In the genomic region with DNA sequence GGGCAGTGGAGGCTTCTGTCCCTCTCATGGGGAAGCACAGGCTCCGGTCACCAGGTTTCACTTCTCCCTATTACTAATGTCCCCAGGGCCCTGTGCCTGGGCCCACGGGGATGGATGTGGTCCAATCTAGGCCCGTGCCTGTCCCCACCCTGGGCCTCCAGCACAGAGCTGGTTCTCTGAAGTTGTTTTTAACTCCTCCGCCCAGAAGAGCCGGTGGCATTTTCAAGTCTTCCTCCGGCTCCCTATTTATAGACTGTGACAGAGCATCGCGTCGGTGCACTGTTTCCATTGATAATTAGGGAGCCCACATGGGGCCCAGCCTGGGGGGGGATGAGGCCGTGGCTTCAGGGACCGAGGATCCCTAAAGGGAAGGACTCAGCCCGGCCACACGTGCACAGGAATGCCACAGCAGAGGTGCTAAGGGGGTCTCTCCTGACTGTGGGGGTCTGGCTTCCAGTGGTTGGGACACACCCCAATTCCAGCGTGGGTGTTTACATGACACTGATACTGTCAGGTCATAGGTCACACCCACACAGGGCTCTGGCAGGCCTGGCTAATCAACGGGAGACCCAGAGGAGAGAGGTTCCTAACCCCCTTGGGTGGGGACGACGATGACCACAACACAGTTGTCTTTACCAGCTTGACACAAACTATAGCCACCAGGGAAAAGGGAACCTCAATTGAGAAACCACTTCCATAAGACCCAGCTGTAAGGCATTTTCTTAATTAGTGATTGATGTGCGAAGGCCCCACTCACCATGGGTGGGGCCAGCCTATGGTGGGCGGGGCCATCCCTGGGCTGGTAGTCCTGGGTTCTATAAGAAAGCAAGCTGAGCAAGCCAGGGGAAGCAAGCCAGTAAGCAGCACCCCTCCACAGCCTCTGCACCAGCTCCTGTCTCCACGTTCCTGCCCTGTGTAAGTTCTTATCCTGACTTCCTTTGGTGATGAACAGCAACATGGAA, we compare ENCODE assay signal across 9 mouse cellular contexts. TPM values are rescaled to one million over a fixed set of nuclear protein-coding genes. Genes with fewer than 3 reads are reported as not detected.
A peak's percentile ranks its signal among the peaks of the same experiment; 100 is the strongest.
DNase-seq lines count a peak whose midpoint lies in the region; ATAC-seq and TF ChIP-seq lines count a peak whose summit lies in the region.
"Had no signal": no experiment of that assay in that cellular context is flagged by ENCODE, and none has a peak within 500 bp of the region (broad histone marks: within the 10 kb centered on the region; RNA-seq: fewer than 3 reads in every experiment).

No protein-coding gene starts in this region.

- no peaks in the 10 kb centered on the region for H3K9me3 ChIP-seq in forebrain, embryonic 12.5 days
- H3K9me3 ChIP-seq in forebrain, embryonic 14.5 days (replicated peaks; ENCODE audit: control insufficient read depth, low read length): no peaks in the 10 kb centered on the region
- no peaks in the 10 kb centered on the region for H3K9me3 ChIP-seq in limb, embryonic 13.5 days
- H3K9me3 ChIP-seq in stomach, embryonic 15.5 days: no peaks in the 10 kb centered on the region

- H3K36me3 ChIP-seq in forebrain, embryonic 12.5 days (replicated peaks): no peaks in the 10 kb centered on the region
- H3K36me3 ChIP-seq in forebrain, embryonic 14.5 days (ENCODE audit: control insufficient read depth, insufficient read depth, low read length): no peaks in the 10 kb centered on the region
- H3K36me3 ChIP-seq in spleen, adult 2 months (ENCODE audit: control insufficient read depth, insufficient read depth, low read length): no peaks in the 10 kb centered on the region
- H3K36me3 ChIP-seq in limb, embryonic 13.5 days: no peaks in the 10 kb centered on the region
- no peaks in the 10 kb centered on the region for H3K36me3 ChIP-seq in stomach, embryonic 15.5 days

- no peak for TF ChIP-seq CTCF in spleen, adult 2 months (IDR thresholded peaks at IDR 0.05; ENCODE audit: extremely low read depth, insufficient read depth, insufficient read length, insufficient replicate concordance)

- peaks cover 39% of the 10 kb centered on the region for H3K4me1 ChIP-seq in forebrain, embryonic 12.5 days
- 0 out of 2 replicates have a peak, but pooled peaks cover 4% of the 10 kb centered on the region for H3K4me1 ChIP-seq in forebrain, embryonic 14.5 days (ENCODE audit: control insufficient read depth, insufficient read depth, low read length)
- peaks cover 18% of the 10 kb centered on the region; the same call in 1 of the 2 replicates for H3K4me1 ChIP-seq in spleen, adult 2 months (ENCODE audit: control insufficient read depth, insufficient read depth, insufficient read length)
- peaks cover 66% of the 10 kb centered on the region for H3K4me1 ChIP-seq in limb, embryonic 13.5 days
- peaks cover 41% of the 10 kb centered on the region for H3K4me1 ChIP-seq in stomach, embryonic 15.5 days

- no peak overlapping the region for H3K4me2 ChIP-seq in forebrain, embryonic 12.5 days
- H3K4me2 ChIP-seq in forebrain, embryonic 14.5 days (ENCODE audit: low read length): no peak overlapping the region
- no peak overlapping the region for H3K4me2 ChIP-seq in limb, embryonic 13.5 days (replicated peaks)
- H3K4me2 ChIP-seq in stomach, embryonic 15.5 days: no peak overlapping the region

- H3K27ac ChIP-seq in forebrain, embryonic 12.5 days: peak overlapping the region; percentile 36; the same call in 1 of the 2 replicates
- H3K27ac ChIP-seq in forebrain, embryonic 14.5 days (ENCODE audit: low read depth, low read length): no peak overlapping the region
- H3K27ac ChIP-seq in spleen, adult 2 months (ENCODE audit: insufficient read depth, low read length): peak overlapping the region; percentile 26; the same call in 1 of the 2 replicates
- H3K27ac ChIP-seq in limb, embryonic 13.5 days: peak overlapping the region; percentile 48; the same call in 1 of the 2 replicates
- peak overlapping the region; percentile 75 for H3K27ac ChIP-seq in stomach, embryonic 15.5 days

- H3K4me3 ChIP-seq in forebrain, embryonic 12.5 days (replicated peaks): no peak overlapping the region
- no peak overlapping the region for H3K4me3 ChIP-seq in forebrain, embryonic 14.5 days (ENCODE audit: low read depth, low read length)
- H3K4me3 ChIP-seq in spleen, adult 2 months (ENCODE audit: extremely low read depth, insufficient read depth, insufficient read length): no peak overlapping the region
- no peak overlapping the region for H3K4me3 ChIP-seq in limb, embryonic 13.5 days
- no peak overlapping the region for H3K4me3 ChIP-seq in stomach, embryonic 15.5 days (replicated peaks)
- H3K4me3 ChIP-seq: erythroblast, embryonic 14.5 days had no signal

- WGBS in forebrain, embryonic 12.5 days: 52% methylated on average over 20 of the region's 20 CpGs
- 44% methylated on average over 20 of the region's 20 CpGs for WGBS in forebrain, embryonic 14.5 days
- WGBS in spleen, adult 2 months: 16% methylated on average over 20 of the region's 20 CpGs
- 27% methylated on average over 20 of the region's 20 CpGs for WGBS in limb, embryonic 13.5 days
- WGBS in stomach, embryonic 15.5 days: 34% methylated on average over 20 of the region's 20 CpGs

- TF ChIP-seq POLR2A in spleen, adult 2 months (IDR thresholded peaks at IDR 0.05; ENCODE audit: low read depth, low read length): no peak

- ATAC-seq in forebrain, embryonic 12.5 days (ENCODE audit: low FRiP score): no peak
- no peak for ATAC-seq in forebrain, embryonic 14.5 days
- ATAC-seq in limb, embryonic 13.5 days (ENCODE audit: low FRiP score, low read depth): peak; percentile 33; the same call in 1 of the 2 replicates
- no peak for ATAC-seq in stomach, embryonic 15.5 days (ENCODE audit: insufficient read depth, low FRiP score, low read depth)

- H3K9ac ChIP-seq in forebrain, embryonic 12.5 days: no peak overlapping the region; the same call in 1 of the 2 replicates
- H3K9ac ChIP-seq in forebrain, embryonic 14.5 days (ENCODE audit: low read length): no peak overlapping the region; the same call in 1 of the 2 replicates
- no peak overlapping the region for H3K9ac ChIP-seq in limb, embryonic 13.5 days
- no peak overlapping the region for H3K9ac ChIP-seq in stomach, embryonic 15.5 days

- no peak for DNase-seq in forebrain, embryonic 14.5 days (ENCODE audit: low spot score)
- DNase-seq in spleen, adult 2 months (ENCODE audit: low read depth in 1 of 2, low spot score in 2 of 2): no peak
- DNase-seq in spleen, adult 18-20 months: no peak
- DNase-seq in urinary bladder, adult 18-20 months (ENCODE audit: low spot score in 2 of 2): no peak
- no peak for DNase-seq in adrenal gland, adult 2 months

- no peaks in the 10 kb centered on the region for H3K27me3 ChIP-seq in forebrain, embryonic 12.5 days
- H3K27me3 ChIP-seq in forebrain, embryonic 14.5 days (replicated peaks; ENCODE audit: control insufficient read depth, insufficient read depth, low read length): no peaks in the 10 kb centered on the region
- H3K27me3 ChIP-seq in spleen, adult 2 months (ENCODE audit: control insufficient read depth, insufficient read depth, low read length): no peaks in the 10 kb centered on the region
- no peaks in the 10 kb centered on the region for H3K27me3 ChIP-seq in limb, embryonic 13.5 days
- H3K27me3 ChIP-seq in stomach, embryonic 15.5 days (replicated peaks): no peaks in the 10 kb centered on the region

RNA-seq across cellular contexts. Expression of a gene that starts 33.2 kb away (rescaled TPM):
- polyA plus RNA-seq in forebrain, embryonic 12.5 days (2016; fragmentation: Nextera tagmentation; extraction: Ambion mirVana): 0.95 and 1.1 TPM in 2 replicates
- polyA plus RNA-seq in forebrain, embryonic 14.5 days (2014; fragmentation: Nextera tagmentation; extraction: Ambion mirVana): 0.48 and 0.70 TPM in 2 replicates
- 1.7 and 2.7 TPM in 2 replicates for polyA plus RNA-seq in spleen, adult 2 months (2012; rRNA removed)
- 0.89 and 1.6 TPM in 2 replicates for polyA plus RNA-seq in limb, embryonic 13.5 days (2015; fragmentation: Nextera tagmentation; extraction: Ambion mirVana)
- polyA plus RNA-seq in stomach, embryonic 15.5 days (2015; fragmentation: Nextera tagmentation; extraction: Ambion mirVana): 1.1 and 1.2 TPM in 2 replicates
- total RNA-seq in adrenal gland, adult 2 months (2021): under 1 TPM; 0.23 to 0.31 TPM
- polyA plus RNA-seq in adrenal gland, adult 2 months (2012; rRNA removed): 0.91 and 1.9 TPM in 2 replicates
- polyA plus RNA-seq: erythroblast, embryonic 14.5 days had no signal

RNA-seq across cellular contexts. Expression of a gene that starts 44.6 kb away (rescaled TPM):
- polyA plus RNA-seq in forebrain, embryonic 12.5 days (2016; fragmentation: Nextera tagmentation; extraction: Ambion mirVana): not detected in 2 replicates
- polyA plus RNA-seq in forebrain, embryonic 14.5 days (2014; fragmentation: Nextera tagmentation; extraction: Ambion mirVana): not detected in 2 replicates
- not detected in 2 replicates for polyA plus RNA-seq in spleen, adult 2 months (2012; rRNA removed)
- polyA plus RNA-seq in limb, embryonic 13.5 days (2015; fragmentation: Nextera tagmentation; extraction: Ambion mirVana): not detected in 2 replicates
- not detected in 2 replicates for polyA plus RNA-seq in stomach, embryonic 15.5 days (2015; fragmentation: Nextera tagmentation; extraction: Ambion mirVana)
- total RNA-seq in adrenal gland, adult 2 months (2021): not detected
- polyA plus RNA-seq in adrenal gland, adult 2 months (2012; rRNA removed): not detected in 2 replicates
- polyA plus RNA-seq: erythroblast, embryonic 14.5 days had no signal
